Mouse (Mus musculus): ENCODE data around the gene Tub. TPM values are rescaled to one million over a fixed set of nuclear protein-coding genes. Genes with fewer than 3 reads are reported as not detected.
A peak's percentile ranks its signal among the peaks of the same experiment; 100 is the strongest.

Gene Tub
- polyA plus RNA-seq, 1 experiment: not detected

- Histone ChIP-seq H3K4me1 (ENCODE audit: control insufficient read depth, insufficient read depth, insufficient read length, low read length) (no peaks in the 10 kb centered on the region), H3K4me3 (ENCODE audit: insufficient read depth, low read depth, low read length) (no peak overlapping the region), H3K27ac (replicated peaks; ENCODE audit: low read depth, low read length) (no peak overlapping the region)
Measured at GRCm38 (mm10) chr7:109032054-109032453, 81.9 kb downstream of the Tub start.

GRCm38 (mm10) chr7:109038121-109038735 lies 88.1 kb downstream of the Tub start:
- no peaks in the 10 kb centered on the region for H3K4me1 ChIP-seq (ENCODE audit: control insufficient read depth, insufficient read depth, insufficient read length, low read length)
- no peak overlapping the region for H3K27ac ChIP-seq (replicated peaks; ENCODE audit: low read depth, low read length)
- H3K4me3 ChIP-seq (ENCODE audit: insufficient read depth, low read depth, low read length): no peak overlapping the region

- no peak overlapping the region for H3K27ac ChIP-seq (replicated peaks; ENCODE audit: low read depth, low read length)
- H3K4me3 ChIP-seq (ENCODE audit: insufficient read depth, low read depth, low read length): no peak overlapping the region
- H3K4me1 ChIP-seq (ENCODE audit: control insufficient read depth, insufficient read depth, insufficient read length, low read length): no peaks in the 10 kb centered on the region
Measured at GRCm38 (mm10) chr7:109038987-109039386, 88.8 kb downstream of the Tub start.

- Histone ChIP-seq H3K4me3 (ENCODE audit: insufficient read depth, low read depth, low read length) (no peak overlapping the region), H3K4me1 (ENCODE audit: control insufficient read depth, insufficient read depth, insufficient read length, low read length) (no peaks in the 10 kb centered on the region), H3K27ac (replicated peaks; ENCODE audit: low read depth, low read length) (no peak overlapping the region)
Measured at GRCm38 (mm10) chr7:109039445-109039844, 89.3 kb downstream of the Tub start.

GRCm38 (mm10) chr7:109045876-109046275 lies 95.7 kb downstream of the Tub start:
- no peak overlapping the region for H3K4me3 ChIP-seq (ENCODE audit: insufficient read depth, low read depth, low read length)
- no peak overlapping the region for H3K27ac ChIP-seq (replicated peaks; ENCODE audit: low read depth, low read length)
- H3K4me1 ChIP-seq (ENCODE audit: control insufficient read depth, insufficient read depth, insufficient read length, low read length): no peaks in the 10 kb centered on the region

GRCm38 (mm10) chr7:109050831-109051230 lies 100.7 kb downstream of the Tub start:
- H3K27ac ChIP-seq (replicated peaks; ENCODE audit: low read depth, low read length): no peak overlapping the region
- no peaks in the 10 kb centered on the region for H3K4me1 ChIP-seq (ENCODE audit: control insufficient read depth, insufficient read depth, insufficient read length, low read length)
- no peak overlapping the region for H3K4me3 ChIP-seq (ENCODE audit: insufficient read depth, low read depth, low read length)

- H3K27ac ChIP-seq (replicated peaks; ENCODE audit: low read depth, low read length): no peak overlapping the region
- H3K4me3 ChIP-seq (ENCODE audit: insufficient read depth, low read depth, low read length): no peak overlapping the region
- H3K4me1 ChIP-seq (ENCODE audit: control insufficient read depth, insufficient read depth, insufficient read length, low read length): no peaks in the 10 kb centered on the region; the same call in 1 of the 2 replicates
Measured at GRCm38 (mm10) chr7:109059536-109059935, 109.4 kb downstream of the Tub start.

GRCm38 (mm10) chr7:109069641-109070040 lies 119.5 kb downstream of the Tub start:
- Histone ChIP-seq H3K4me1 (ENCODE audit: control insufficient read depth, insufficient read depth, insufficient read length, low read length) (no peaks in the 10 kb centered on the region), H3K27ac (replicated peaks; ENCODE audit: low read depth, low read length) (no peak overlapping the region), H3K4me3 (ENCODE audit: insufficient read depth, low read depth, low read length) (no peak overlapping the region)

GRCm38 (mm10) chr7:109072326-109072725 lies 122.2 kb downstream of the Tub start:
- H3K27ac ChIP-seq (replicated peaks; ENCODE audit: low read depth, low read length): no peak overlapping the region
- H3K4me3 ChIP-seq (ENCODE audit: insufficient read depth, low read depth, low read length): no peak overlapping the region
- no peaks in the 10 kb centered on the region for H3K4me1 ChIP-seq (ENCODE audit: control insufficient read depth, insufficient read depth, insufficient read length, low read length)

GRCm38 (mm10) chr7:109082269-109083112 lies 132.4 kb downstream of the Tub start:
- H3K4me3 ChIP-seq (ENCODE audit: insufficient read depth, low read depth, low read length): peak overlapping the region; percentile 67
- H3K4me1 ChIP-seq (ENCODE audit: control insufficient read depth, insufficient read depth, insufficient read length, low read length): no peaks in the 10 kb centered on the region; the same call in 1 of the 2 replicates
- H3K27ac ChIP-seq (replicated peaks; ENCODE audit: low read depth, low read length): no peak overlapping the region

- Histone ChIP-seq H3K27ac (replicated peaks; ENCODE audit: low read depth, low read length) (no peak within 1 kb of the TSS), H3K4me3 (ENCODE audit: insufficient read depth, low read depth, low read length) (peak within 1 kb of the TSS; percentile 67), H3K4me1 (ENCODE audit: control insufficient read depth, insufficient read depth, insufficient read length, low read length) (no peaks in the 10 kb centered on the region; the same call in 1 of the 2 replicates)
Measured at GRCm38 (mm10) chr7:109083113-109083812, 133.1 kb downstream of the Tub start, which contains the start of gene Ric3. Ric3 (minus strand) TSS chr7:109083331.

- no peak overlapping the region for H3K27ac ChIP-seq (replicated peaks; ENCODE audit: low read depth, low read length)
- H3K4me3 ChIP-seq (ENCODE audit: insufficient read depth, low read depth, low read length): no peak overlapping the region
- H3K4me1 ChIP-seq (ENCODE audit: control insufficient read depth, insufficient read depth, insufficient read length, low read length): no peaks in the 10 kb centered on the region; the same call in 1 of the 2 replicates
Measured at GRCm38 (mm10) chr7:109083813-109084184, 133.7 kb downstream of the Tub start.
